Mouse (Mus musculus): ENCODE results near the gene Zan. TPM values are rescaled to one million over a fixed set of nuclear protein-coding genes. Genes with fewer than 3 reads are reported as not detected.

Zan gene
- polyA plus RNA-seq, 1 experiment from 2014 or later = 0.99 TPM

DNA sequence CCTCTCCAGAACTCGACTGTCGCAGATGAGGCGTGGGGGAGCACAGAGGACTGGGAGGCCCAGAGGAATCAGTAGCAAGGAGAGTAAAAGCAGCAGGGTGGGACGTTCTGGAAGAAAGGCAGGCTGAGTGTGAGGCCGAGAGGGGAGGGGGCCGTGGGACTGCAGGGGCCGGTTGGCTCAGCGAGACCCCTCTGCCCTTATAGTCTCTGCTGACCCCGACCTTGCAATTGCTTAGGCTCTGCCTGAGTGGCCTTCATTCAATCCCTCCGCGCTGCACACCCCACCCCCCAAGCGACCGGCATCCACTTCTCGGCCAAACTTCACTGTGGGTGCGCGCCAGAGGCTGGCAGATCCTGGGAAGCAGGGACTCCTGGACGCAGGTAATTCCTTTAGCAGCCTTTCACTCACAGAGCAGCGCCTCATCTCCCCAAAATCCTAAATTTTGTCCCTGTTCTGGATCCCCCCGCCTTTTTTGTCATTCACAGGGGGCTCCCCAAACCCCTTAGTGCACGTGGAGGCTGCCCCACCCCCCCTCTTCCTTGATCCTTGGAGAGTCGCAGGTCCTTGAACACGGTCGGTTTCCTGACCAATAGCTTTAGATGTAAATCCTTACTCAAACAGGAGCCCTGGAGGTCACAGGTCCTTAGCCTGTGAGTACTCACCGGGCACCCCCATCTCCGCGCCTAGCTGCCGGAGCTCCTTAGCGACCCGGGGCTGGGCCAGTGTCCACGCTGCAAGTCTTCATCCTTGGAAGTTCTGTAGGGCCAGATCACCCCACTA lies 8.4 kb upstream of the Zan start:
- Histone ChIP-seq H3K27ac (ENCODE audit: low read length) (no peak overlapping the region), H3K36me3 (ENCODE audit: control insufficient read depth, insufficient read depth, low read length) (no peaks in the 10 kb centered on the region), H3K4me1 (ENCODE audit: control insufficient read depth, insufficient read depth, low read length) (0 out of 2 replicates have a peak, but pooled peaks cover 6% of the 10 kb centered on the region), H3K27me3 (ENCODE audit: control insufficient read depth, insufficient read depth, low read length) (no peaks in the 10 kb centered on the region), H3K4me3 (replicated peaks; ENCODE audit: low read length) (peak overlapping the region; percentile 32), H3K9ac (ENCODE audit: low read length) (peak overlapping the region; percentile 49), H3K4me2 (ENCODE audit: low read depth, low read length) (peak overlapping the region; percentile 46), H3K9me3 (replicated peaks; ENCODE audit: control insufficient read depth, low read length) (no peaks in the 10 kb centered on the region)
- ATAC-seq (ENCODE audit: insufficient read depth, low FRiP score) = no peak
- WGBS = 11% methylated on average over 30 of the region's 30 CpGs

DNA sequence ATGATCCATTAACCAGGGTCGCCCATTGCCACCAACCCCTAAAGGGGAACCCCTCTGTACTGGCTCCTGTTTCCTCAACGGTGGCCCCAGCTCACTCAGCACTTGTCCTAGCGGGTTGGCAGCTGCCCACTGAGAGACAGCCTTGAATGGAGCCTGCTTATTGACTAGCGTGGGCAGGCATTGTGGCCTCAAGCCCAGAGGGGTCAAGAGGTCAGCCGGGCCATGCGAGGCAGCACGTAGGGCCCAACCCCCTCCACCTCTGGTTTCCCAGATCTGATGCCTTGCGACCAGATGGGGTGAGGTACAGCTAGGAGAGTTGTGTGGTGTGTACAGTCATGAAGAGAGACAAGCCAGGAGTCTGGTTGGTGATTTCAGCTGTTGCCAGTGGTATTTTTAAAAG lies 5.0 kb upstream of the Zan start:
- Histone ChIP-seq H3K9me3 (replicated peaks; ENCODE audit: control insufficient read depth, low read length) (no peaks in the 10 kb centered on the region), H3K4me2 (ENCODE audit: low read depth, low read length) (no peak overlapping the region), H3K36me3 (ENCODE audit: control insufficient read depth, insufficient read depth, low read length) (no peaks in the 10 kb centered on the region), H3K9ac (ENCODE audit: low read length) (no peak overlapping the region), H3K4me1 (ENCODE audit: control insufficient read depth, insufficient read depth, low read length) (0 out of 2 replicates have a peak, but pooled peaks cover 6% of the 10 kb centered on the region), H3K27ac (ENCODE audit: low read length) (no peak overlapping the region), H3K4me3 (replicated peaks; ENCODE audit: low read length) (no peak overlapping the region), H3K27me3 (ENCODE audit: control insufficient read depth, insufficient read depth, low read length) (no peaks in the 10 kb centered on the region)
- WGBS = 45% methylated on average over 8 of the region's 8 CpGs
- no peak for ATAC-seq (ENCODE audit: insufficient read depth, low FRiP score)

DNA sequence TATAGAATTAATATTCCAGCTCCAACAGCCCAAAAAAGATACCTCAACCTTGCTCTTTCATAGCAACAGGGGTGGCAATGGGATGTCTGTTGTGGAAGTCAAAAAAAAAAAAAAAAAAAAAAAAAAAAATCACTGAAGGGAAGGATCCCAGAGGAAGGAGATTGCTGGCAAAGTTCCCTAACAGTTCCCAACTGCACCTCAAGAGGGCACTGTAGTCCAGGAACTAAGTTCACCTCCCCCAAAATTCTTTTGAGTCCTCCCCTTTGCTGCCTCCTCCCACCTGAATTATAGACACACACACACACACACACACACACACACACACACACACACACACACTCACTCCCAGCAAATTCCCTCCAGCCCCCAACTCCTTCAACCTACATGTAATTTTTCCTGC lies 4.3 kb upstream of the Zan start:
- no peak overlapping the region for H3K9ac ChIP-seq (ENCODE audit: low read length)
- no peak overlapping the region for H3K4me3 ChIP-seq (replicated peaks; ENCODE audit: low read length)
- no peak for ATAC-seq (ENCODE audit: insufficient read depth, low FRiP score)
- H3K4me1 ChIP-seq (ENCODE audit: control insufficient read depth, insufficient read depth, low read length) = 0 out of 2 replicates have a peak, but pooled peaks cover 6% of the 10 kb centered on the region
- no peaks in the 10 kb centered on the region for H3K27me3 ChIP-seq (ENCODE audit: control insufficient read depth, insufficient read depth, low read length)
- H3K36me3 ChIP-seq (ENCODE audit: control insufficient read depth, insufficient read depth, low read length) = no peaks in the 10 kb centered on the region
- no peak overlapping the region for H3K27ac ChIP-seq (ENCODE audit: low read length)
- no peak overlapping the region for H3K4me2 ChIP-seq (ENCODE audit: low read depth, low read length)
- H3K9me3 ChIP-seq (replicated peaks; ENCODE audit: control insufficient read depth, low read length) = no peaks in the 10 kb centered on the region

DNA sequence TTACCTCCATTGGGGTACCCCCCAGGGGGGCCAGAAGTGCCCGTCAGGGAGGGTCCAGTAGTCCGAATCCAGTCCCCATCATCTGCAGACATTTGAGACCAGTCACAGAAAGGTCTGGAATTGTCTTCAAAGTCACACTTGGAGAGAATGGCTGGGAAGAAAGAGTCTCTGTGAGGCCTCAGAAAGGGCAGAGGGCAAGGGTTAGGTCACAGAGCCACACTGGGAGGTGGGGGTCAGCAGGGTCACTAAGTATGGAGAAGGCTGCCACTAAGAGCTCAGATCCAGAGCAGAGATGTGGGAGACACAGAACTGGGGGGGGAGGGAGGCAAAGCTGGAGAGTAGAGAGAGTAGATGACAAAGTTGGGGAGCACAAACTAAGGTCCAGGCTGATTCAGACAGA lies 2.5 kb downstream of the Zan start:
- Histone ChIP-seq H3K9ac (ENCODE audit: low read length) (no peak overlapping the region), H3K4me3 (replicated peaks; ENCODE audit: low read length) (no peak overlapping the region), H3K9me3 (replicated peaks; ENCODE audit: control insufficient read depth, low read length) (no peaks in the 10 kb centered on the region), H3K36me3 (ENCODE audit: control insufficient read depth, insufficient read depth, low read length) (no peaks in the 10 kb centered on the region), H3K4me1 (ENCODE audit: control insufficient read depth, insufficient read depth, low read length) (no peaks in the 10 kb centered on the region), H3K4me2 (ENCODE audit: low read depth, low read length) (no peak overlapping the region), H3K27ac (ENCODE audit: low read length) (no peak overlapping the region), H3K27me3 (ENCODE audit: control insufficient read depth, insufficient read depth, low read length) (no peaks in the 10 kb centered on the region)
- 65% methylated on average over 2 of the region's 2 CpGs for WGBS
- no peak for ATAC-seq (ENCODE audit: insufficient read depth, low FRiP score)

DNA sequence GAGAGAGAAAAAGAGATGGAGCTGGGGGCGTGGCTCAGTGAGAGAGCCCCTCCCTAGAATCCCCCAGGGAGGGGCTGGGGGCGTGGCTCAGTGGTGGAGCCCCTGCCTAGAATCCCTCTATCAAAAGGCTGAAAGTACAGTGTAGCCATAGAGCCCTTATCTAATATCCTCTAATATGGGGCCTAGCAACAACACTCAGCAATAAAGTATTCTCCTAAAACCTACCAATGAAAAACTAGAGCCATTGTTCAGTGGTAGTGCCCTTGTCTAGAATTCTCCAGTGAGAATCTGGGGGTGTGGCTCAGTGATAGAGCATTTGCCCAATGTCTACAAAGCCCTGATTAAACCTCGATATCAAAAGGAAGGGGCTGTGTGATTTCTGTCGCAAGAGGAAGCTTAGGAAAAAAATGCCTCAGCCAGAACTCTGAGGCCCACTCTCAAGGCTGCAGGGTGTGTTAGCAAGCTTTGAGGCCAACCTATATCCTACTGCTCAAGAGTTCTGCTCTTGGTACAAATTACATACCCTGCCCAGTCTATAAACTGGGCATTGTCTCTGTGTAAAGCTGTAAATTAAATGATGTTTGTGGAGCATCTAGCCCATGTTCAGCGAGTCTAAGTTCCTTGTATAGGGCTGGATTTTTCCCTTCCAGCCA lies 4.5 kb downstream of the Zan start:
- H3K9ac ChIP-seq (ENCODE audit: low read length) = no peak overlapping the region
- peak; percentile 92 for ATAC-seq (ENCODE audit: insufficient read depth, low FRiP score)
- no peaks in the 10 kb centered on the region for H3K36me3 ChIP-seq (ENCODE audit: control insufficient read depth, insufficient read depth, low read length)
- H3K4me2 ChIP-seq (ENCODE audit: low read depth, low read length) = no peak overlapping the region
- no peaks in the 10 kb centered on the region for H3K9me3 ChIP-seq (replicated peaks; ENCODE audit: control insufficient read depth, low read length)
- H3K27me3 ChIP-seq (ENCODE audit: control insufficient read depth, insufficient read depth, low read length) = no peaks in the 10 kb centered on the region
- WGBS = 52% methylated on average over 5 of the region's 5 CpGs
- peak overlapping the region; percentile 92 for H3K27ac ChIP-seq (ENCODE audit: low read length)
- H3K4me1 ChIP-seq (ENCODE audit: control insufficient read depth, insufficient read depth, low read length) = no peaks in the 10 kb centered on the region
- H3K4me3 ChIP-seq (replicated peaks; ENCODE audit: low read length) = no peak overlapping the region

DNA sequence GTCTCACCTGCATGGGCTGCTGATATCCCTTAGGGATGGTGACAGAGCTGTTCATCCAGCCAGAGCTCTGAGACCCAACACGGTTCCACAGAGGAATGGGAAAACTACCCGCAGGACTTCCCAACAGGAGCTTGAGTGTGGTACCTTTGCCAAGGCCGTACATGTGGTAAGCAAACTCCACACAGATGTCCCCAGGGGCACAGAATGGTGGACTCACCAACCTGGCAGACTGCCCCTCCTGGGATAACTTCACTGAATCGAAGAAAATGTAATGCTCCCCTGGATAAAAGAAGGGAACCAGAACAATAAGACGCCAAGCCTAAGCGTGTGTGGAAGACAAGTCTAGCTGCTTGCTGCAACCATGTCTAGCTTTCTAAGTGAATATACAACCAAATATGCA lies 9.9 kb downstream of the Zan start:
- Histone ChIP-seq H3K27ac (ENCODE audit: low read length) (no peak overlapping the region), H3K4me2 (ENCODE audit: low read depth, low read length) (no peak overlapping the region), H3K9ac (ENCODE audit: low read length) (no peak overlapping the region), H3K27me3 (ENCODE audit: control insufficient read depth, insufficient read depth, low read length) (no peaks in the 10 kb centered on the region), H3K36me3 (ENCODE audit: control insufficient read depth, insufficient read depth, low read length) (no peaks in the 10 kb centered on the region), H3K4me1 (ENCODE audit: control insufficient read depth, insufficient read depth, low read length) (no peaks in the 10 kb centered on the region), H3K4me3 (replicated peaks; ENCODE audit: low read length) (no peak overlapping the region), H3K9me3 (replicated peaks; ENCODE audit: control insufficient read depth, low read length) (no peaks in the 10 kb centered on the region)
- WGBS = 94% methylated on average over 6 of the region's 6 CpGs
- ATAC-seq (ENCODE audit: insufficient read depth, low FRiP score) = no peak

DNA sequence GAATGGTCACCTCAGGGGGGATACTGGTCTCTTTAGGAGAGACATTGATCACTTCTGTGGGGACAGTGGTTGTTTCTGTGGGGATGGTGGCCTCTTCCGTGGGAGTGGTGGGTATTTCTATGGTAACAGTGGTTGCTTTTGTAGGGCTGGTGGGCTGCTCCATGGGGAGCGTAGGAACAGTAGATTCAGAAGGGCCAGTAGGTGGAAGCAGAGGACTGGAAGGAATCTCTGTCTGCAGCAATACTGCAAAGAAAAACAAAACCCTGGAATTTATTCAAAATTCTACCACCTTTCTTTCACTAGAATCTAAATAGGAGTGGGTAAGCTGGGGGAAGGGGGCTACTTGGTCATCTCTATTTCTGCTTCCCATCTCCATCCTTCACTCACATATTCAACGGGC lies 11.8 kb downstream of the Zan start:
- H3K9ac ChIP-seq (ENCODE audit: low read length) = no peak overlapping the region
- H3K27ac ChIP-seq (ENCODE audit: low read length) = no peak overlapping the region
- no peaks in the 10 kb centered on the region for H3K36me3 ChIP-seq (ENCODE audit: control insufficient read depth, insufficient read depth, low read length)
- H3K4me2 ChIP-seq (ENCODE audit: low read depth, low read length) = no peak overlapping the region
- no peaks in the 10 kb centered on the region for H3K4me1 ChIP-seq (ENCODE audit: control insufficient read depth, insufficient read depth, low read length)
- no peak overlapping the region for H3K4me3 ChIP-seq (replicated peaks; ENCODE audit: low read length)
- no peaks in the 10 kb centered on the region for H3K27me3 ChIP-seq (ENCODE audit: control insufficient read depth, insufficient read depth, low read length)
- ATAC-seq (ENCODE audit: insufficient read depth, low FRiP score) = no peak
- no peaks in the 10 kb centered on the region for H3K9me3 ChIP-seq (replicated peaks; ENCODE audit: control insufficient read depth, low read length)
- 42% methylated on average over 3 of the region's 3 CpGs for WGBS

DNA sequence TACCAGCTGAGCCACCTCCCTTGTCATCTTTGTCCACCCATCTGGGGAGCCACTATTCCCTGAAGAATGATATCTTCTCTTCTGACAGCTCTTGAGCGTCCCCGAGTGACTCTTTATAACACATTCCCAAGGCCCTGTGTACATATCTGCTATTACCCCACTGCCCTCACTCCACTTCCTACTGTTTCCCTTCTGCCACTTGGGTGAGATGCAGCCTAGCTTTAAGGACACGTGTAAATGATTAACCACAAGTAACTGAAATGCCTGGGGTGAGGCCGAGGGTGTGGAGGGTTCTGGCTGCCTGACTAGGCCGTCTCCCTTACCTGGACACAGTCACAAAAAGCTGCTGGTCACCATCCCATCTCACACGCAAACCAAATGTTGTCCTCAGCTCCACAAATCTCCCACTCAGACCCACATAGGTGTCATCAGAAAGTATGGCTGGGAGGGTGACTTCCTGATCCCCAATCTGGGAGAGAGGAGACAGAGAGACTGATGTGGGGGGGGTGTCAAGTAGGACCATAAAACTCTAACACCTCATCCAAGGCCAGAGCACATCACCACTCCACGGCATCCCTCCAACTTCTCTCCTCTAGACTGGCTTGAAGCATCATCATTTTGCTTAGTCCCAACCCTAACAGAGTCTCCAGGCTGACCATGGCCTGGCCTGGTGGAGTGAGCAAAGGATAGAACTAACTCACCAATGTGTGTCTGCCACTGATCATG lies 20.8 kb downstream of the Zan start:
- Histone ChIP-seq H3K27ac (ENCODE audit: low read length) (peak overlapping the region; percentile 44), H3K4me1 (ENCODE audit: control insufficient read depth, insufficient read depth, low read length) (no peaks in the 10 kb centered on the region), H3K27me3 (ENCODE audit: control insufficient read depth, insufficient read depth, low read length) (no peaks in the 10 kb centered on the region), H3K9me3 (replicated peaks; ENCODE audit: control insufficient read depth, low read length) (no peaks in the 10 kb centered on the region), H3K9ac (ENCODE audit: low read length) (no peak overlapping the region), H3K4me3 (replicated peaks; ENCODE audit: low read length) (no peak overlapping the region), H3K36me3 (ENCODE audit: control insufficient read depth, insufficient read depth, low read length) (no peaks in the 10 kb centered on the region), H3K4me2 (ENCODE audit: low read depth, low read length) (no peak overlapping the region)
- ATAC-seq (ENCODE audit: insufficient read depth, low FRiP score) = peak; percentile 97
- WGBS = 48% methylated on average over 7 of the region's 7 CpGs

DNA sequence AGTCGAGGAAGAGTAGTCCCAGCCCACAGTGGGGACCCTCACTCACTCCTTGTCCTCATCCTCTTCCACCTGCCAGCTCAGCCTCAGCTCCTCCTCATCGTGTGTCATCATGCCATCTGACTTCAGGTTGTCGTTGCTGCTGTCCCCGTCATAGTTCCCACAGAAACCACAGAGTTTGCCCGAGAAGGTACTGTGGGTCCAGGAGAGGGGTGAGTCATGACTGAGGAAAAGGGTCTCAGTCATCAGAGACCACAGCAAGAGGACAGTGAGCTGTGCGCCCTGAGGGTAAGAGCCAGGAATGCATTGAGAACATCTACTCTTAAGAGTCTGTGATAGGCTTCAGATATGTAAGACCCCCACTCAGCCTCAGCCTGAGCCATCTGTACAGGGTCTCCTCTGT lies 21.7 kb downstream of the Zan start:
- Histone ChIP-seq H3K27me3 (ENCODE audit: control insufficient read depth, insufficient read depth, low read length) (no peaks in the 10 kb centered on the region), H3K4me3 (replicated peaks; ENCODE audit: low read length) (no peak overlapping the region), H3K4me2 (ENCODE audit: low read depth, low read length) (no peak overlapping the region), H3K36me3 (ENCODE audit: control insufficient read depth, insufficient read depth, low read length) (no peaks in the 10 kb centered on the region), H3K9me3 (replicated peaks; ENCODE audit: control insufficient read depth, low read length) (no peaks in the 10 kb centered on the region), H3K27ac (ENCODE audit: low read length) (peak overlapping the region; percentile 44), H3K9ac (ENCODE audit: low read length) (no peak overlapping the region), H3K4me1 (ENCODE audit: control insufficient read depth, insufficient read depth, low read length) (no peaks in the 10 kb centered on the region)
- WGBS = 70% methylated on average over 6 of the region's 6 CpGs
- no peak for ATAC-seq (ENCODE audit: insufficient read depth, low FRiP score)

All from stomach, embryonic 16.5 days (tissue).